Mouse (Mus musculus): ENCODE data around the gene Rab11fip3. TPM values are rescaled to one million over a fixed set of nuclear protein-coding genes. Genes with fewer than 3 reads are reported as not detected.

The Rab11fip3 gene
- total RNA-seq, 1 experiment from 2014 or later: 2.8 TPM

DNA sequence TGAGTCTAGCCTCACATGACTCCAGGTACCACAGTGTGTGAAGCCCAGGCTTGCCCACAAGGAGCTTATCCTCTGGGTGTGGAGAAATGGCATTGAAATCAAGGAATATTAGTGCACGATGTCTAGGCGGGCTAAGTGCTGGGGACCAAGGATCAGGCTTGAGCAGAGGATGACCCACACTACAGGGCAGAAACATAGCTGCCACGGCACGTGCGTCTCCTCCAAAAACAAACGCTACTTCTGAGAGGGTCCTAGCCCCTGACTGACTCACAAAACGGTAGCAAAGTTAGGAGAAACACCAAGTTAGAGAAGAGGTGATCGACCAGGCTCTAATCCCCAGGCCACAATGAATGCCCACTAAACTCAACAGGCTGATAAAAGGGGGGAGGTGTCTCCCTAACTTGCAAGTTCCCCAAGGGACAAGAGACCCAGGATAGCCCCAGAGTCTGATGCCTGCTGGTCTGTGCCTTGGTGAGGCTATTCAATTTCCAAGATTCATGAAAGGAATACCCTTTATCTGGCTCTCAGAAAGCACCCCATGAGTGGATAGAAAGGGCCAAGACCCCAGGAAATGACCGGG is 25.3 kb upstream of the Rab11fip3 start:
- ATAC-seq (ENCODE audit: extremely low read depth, insufficient number of reproducible peaks, low FRiP score, poor library complexity, severe bottlenecking): no peak

DNA sequence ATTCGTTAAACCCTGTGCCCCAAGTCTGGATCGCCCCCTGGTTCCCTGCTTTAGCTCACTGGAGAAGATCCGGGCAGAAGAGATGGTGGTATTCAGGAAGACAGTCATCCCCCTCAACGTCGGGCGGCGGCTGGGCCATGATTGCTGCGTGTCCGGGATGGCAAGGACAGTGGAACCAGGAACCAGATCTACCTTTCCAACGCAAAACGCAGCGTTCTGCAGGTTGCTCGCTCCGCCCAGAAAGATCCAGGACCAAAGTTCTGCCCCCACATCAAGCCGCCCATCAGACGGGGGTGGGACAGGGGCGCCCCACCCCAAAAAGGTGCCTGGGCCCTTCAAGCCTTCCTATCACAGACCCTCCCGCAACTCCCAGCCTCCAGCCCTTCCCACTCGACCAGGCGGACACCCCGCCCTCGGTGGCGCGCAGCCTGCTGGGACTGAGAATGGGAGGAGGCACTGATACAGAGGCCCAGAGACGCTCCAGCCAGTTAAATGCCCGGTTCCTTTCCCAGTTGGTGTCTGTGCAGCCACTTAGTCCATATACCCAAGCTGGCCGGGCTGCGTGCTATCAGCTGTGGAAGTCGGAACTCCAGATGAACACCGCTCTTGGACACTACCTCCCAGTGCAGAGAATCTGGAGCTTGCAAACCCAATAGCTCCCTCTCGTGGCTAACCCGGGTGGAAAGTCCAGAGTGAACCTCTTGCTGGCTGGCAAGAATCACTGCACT is 20.7 kb upstream of the Rab11fip3 start, which contains the start of gene Decr2:
Gene Decr2, minus strand, starts transcription at position 433 of the 728 bp plus-strand sequence.
- ATAC-seq (ENCODE audit: extremely low read depth, insufficient number of reproducible peaks, low FRiP score, poor library complexity, severe bottlenecking): peak; percentile 76

DNA sequence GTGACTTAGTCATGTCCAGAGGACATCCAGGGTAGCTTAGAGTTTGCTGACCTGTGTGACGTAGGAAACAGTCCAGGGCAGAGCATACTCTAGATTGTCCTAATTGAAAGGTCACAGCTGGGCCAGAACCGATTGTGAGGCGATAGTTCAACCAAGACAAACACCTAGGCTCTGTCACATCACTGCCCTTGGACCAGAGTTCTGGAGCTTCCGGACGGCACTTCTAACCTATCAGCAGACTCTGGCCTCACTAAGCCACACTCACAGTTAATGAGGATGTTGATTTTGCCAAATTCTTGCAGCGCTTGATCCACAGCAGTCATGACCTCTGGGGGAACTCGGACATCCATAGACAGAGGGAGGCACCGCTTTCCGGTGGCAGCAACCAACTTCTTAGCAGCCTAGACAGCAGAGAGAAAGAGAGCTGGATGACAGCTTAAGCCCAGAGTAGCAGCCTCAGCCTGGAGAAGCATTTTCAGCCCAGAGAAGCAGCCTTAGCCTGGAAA is 17.8 kb upstream of the Rab11fip3 start:
- ATAC-seq (ENCODE audit: extremely low read depth, insufficient number of reproducible peaks, low FRiP score, poor library complexity, severe bottlenecking): no peak

DNA sequence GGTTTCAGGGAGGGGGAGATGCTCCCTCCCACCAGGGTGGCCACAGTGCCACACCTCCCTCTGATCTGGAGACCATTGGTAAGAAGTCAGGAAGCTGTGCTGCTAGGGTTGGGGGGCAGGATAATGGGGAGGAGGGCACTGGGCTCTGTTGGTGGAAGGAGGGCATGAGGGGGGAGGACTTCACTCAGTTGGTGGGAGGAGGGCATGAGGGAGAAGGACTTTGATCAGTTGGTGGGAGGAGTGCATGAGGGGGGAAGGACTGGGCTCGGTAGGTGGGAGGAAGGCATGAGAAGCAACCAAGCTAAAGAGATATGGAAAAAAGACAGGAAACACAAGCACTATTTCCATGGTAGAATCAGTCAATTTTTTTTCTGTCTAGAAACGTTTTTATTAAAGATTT is 11.5 kb upstream of the Rab11fip3 start:
- no peak for ATAC-seq (ENCODE audit: extremely low read depth, insufficient number of reproducible peaks, low FRiP score, poor library complexity, severe bottlenecking)

GRCm38 (mm10) chr17:26078851-26079250 is 9.5 kb upstream of the Rab11fip3 start:
- no peak for ATAC-seq (ENCODE audit: extremely low read depth, insufficient number of reproducible peaks, low FRiP score, poor library complexity, severe bottlenecking)

DNA sequence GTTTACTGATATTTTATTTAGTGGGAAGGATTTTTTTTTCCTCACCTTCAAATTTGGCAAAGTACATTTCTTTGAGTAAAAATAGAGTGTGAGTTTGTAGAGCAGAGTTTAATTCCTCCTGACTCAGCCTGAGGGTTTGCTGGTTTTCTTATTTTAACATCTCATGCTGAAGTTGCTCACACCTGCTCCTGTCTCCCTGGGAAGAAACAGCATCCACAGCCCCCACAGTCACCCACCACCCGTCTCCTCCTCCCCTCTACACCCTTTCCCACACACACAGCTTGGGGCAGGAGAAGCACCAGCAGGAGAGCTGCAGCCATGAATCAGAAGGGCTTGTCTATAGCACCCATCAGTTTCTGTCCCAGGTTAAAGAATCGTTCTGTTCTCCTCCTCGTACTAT is 5.9 kb upstream of the Rab11fip3 start:
- no peak for ATAC-seq (ENCODE audit: extremely low read depth, insufficient number of reproducible peaks, low FRiP score, poor library complexity, severe bottlenecking)

- no peak for ATAC-seq (ENCODE audit: extremely low read depth, insufficient number of reproducible peaks, low FRiP score, poor library complexity, severe bottlenecking)
These were observed 781 bp upstream of the Rab11fip3 start for GRCm38 (mm10) chr17:26070136-26070535.

DNA sequence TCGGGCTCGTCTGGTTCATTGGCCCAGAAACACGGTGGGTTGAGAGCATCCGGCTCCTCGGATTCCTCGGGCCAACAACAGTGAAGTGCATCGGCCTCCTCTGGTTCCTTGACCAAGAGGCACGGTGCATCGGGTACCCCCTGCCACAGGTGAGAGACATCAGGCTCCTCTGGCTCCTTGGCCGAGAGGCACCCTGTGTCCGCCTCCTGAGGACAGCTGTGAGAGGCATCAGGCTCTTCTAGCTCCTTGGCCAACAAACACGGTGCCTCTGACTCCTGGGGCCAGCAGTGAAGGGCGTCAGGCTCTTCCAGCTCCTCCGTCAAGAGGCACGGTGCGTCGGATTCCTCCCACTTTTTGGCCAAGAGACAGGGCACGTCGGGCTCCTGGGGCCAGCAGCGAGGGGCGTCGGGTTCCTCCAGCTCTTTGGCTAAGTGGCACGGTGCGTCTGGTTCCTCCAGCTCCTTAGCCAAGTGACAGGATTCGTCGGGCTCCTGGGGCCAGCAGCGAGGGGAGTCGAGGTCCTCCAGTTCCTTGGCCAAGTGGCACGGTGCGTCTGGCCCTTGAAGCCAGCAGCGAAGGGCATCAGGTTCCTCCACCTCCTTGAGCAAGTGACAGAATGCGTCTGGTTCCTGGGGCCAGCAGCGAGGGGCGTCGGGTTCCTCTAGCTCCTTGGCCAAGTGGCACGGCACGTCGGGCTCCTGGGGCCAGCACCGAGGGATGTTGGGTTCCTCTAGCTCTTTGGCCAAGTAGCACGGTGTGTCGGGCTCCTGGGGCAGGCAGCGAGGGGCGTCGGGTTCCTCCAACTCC is 1.1 kb downstream of the Rab11fip3 start:
- no peak for ATAC-seq (ENCODE audit: extremely low read depth, insufficient number of reproducible peaks, low FRiP score, poor library complexity, severe bottlenecking)

GRCm38 (mm10) chr17:26066488-26067020 is 2.8 kb downstream of the Rab11fip3 start:
- ATAC-seq (ENCODE audit: extremely low read depth, insufficient number of reproducible peaks, low FRiP score, poor library complexity, severe bottlenecking): no peak

- no peak for ATAC-seq (ENCODE audit: extremely low read depth, insufficient number of reproducible peaks, low FRiP score, poor library complexity, severe bottlenecking)
These were observed 4.4 kb downstream of the Rab11fip3 start for GRCm38 (mm10) chr17:26064916-26065315.

- ATAC-seq (ENCODE audit: extremely low read depth, insufficient number of reproducible peaks, low FRiP score, poor library complexity, severe bottlenecking): no peak
These were observed 11.4 kb downstream of the Rab11fip3 start for GRCm38 (mm10) chr17:26057787-26058567.

- ATAC-seq (ENCODE audit: extremely low read depth, insufficient number of reproducible peaks, low FRiP score, poor library complexity, severe bottlenecking): no peak
These were observed 12.1 kb downstream of the Rab11fip3 start for GRCm38 (mm10) chr17:26057278-26057677.

DNA sequence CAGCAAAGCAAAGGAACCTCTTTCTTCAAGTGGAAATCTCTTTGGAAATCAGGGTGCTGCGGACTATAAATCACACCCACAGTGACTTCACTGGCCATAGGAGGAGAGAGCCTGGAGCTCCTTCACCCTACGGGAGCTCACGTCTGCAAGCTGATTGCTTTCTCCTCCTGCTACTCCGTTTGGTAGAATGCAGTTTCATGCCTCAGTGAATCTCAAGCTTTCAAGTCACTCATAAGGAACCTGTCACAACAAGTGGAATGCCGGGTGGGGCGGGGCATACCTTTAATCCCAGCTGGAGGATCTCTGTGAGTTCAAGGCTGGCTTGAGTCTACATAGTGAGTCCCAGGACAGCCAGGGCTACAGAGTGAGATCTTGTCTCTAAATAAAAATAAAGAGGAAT is 14.2 kb downstream of the Rab11fip3 start:
- ATAC-seq (ENCODE audit: extremely low read depth, insufficient number of reproducible peaks, low FRiP score, poor library complexity, severe bottlenecking): no peak

DNA sequence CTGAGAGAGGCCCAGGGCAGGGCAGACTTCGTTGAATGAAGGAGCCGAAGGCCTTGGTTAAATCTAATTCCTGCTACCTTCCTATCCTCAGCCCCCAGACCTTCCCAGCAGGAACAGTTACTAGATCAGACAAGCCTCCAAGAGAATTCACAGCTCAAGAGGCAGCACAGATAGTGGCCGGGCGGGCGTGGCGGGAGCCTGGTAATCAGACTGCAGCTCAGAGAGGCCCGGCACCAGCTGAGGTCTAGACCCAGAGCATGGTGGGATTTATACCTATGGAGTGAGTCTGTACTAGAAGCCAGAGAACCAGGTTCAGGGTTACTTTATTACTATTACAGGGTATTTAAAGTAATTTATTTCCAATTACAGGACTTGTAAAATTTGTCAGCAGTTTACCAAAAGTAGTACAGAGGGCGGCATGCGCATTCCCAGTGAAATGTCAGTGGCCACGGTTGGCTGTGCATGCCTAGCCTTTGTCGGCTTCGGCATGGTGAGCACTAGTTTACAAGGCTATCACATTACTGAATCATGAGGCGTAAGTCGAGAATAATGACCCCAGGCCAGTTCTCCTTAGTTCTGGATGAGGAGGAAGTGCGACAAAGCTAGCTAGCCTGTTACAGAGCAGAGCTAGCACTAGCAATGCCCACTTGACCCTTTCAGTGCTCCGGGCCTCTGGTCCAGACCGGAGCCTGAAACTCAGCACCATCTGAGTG is 15.1 kb downstream of the Rab11fip3 start:
- no peak for ATAC-seq (ENCODE audit: extremely low read depth, insufficient number of reproducible peaks, low FRiP score, poor library complexity, severe bottlenecking)

GRCm38 (mm10) chr17:26052706-26053105 is 16.6 kb downstream of the Rab11fip3 start:
- no peak for ATAC-seq (ENCODE audit: extremely low read depth, insufficient number of reproducible peaks, low FRiP score, poor library complexity, severe bottlenecking)

- no peak for ATAC-seq (ENCODE audit: extremely low read depth, insufficient number of reproducible peaks, low FRiP score, poor library complexity, severe bottlenecking)
These were observed 17.3 kb downstream of the Rab11fip3 start for GRCm38 (mm10) chr17:26052074-26052473.

GRCm38 (mm10) chr17:26048118-26048517 is 21.2 kb downstream of the Rab11fip3 start:
- ATAC-seq (ENCODE audit: extremely low read depth, insufficient number of reproducible peaks, low FRiP score, poor library complexity, severe bottlenecking): no peak

Measured in neutrophil, adult 5-6 weeks (primary cell).